Mouse (Mus musculus) right cerebral cortex, postnatal 14 days (tissue): ENCODE data around the gene Anapc4.
A peak's percentile ranks its signal among the peaks of the same experiment; 100 is the strongest.

ENCODE experiments used
- DNase-seq: peaks from one replicate; pipeline ENCODE4 v3.0.0; 2022

Gene Anapc4

DNA sequence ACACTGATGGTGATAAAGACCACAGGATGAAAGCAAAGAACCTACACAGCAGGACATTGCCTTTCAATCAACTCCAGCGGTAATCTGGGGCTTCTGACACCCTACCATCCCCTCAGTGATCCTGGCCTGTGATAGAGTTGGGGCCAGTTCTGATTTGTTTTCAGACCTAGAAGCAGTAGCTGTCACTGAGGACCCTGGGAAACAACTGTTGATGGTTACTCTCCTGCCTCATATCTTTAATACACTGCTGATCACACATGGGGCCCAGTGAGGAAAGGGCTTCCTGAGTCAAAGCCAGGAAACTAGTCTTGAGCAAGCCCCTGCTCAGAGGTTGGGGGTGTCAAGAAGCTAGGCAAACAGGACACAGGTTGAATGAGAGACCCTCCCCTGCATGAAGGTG, 37.6 kb downstream of the Anapc4 start:
- no peak for DNase-seq

DNA sequence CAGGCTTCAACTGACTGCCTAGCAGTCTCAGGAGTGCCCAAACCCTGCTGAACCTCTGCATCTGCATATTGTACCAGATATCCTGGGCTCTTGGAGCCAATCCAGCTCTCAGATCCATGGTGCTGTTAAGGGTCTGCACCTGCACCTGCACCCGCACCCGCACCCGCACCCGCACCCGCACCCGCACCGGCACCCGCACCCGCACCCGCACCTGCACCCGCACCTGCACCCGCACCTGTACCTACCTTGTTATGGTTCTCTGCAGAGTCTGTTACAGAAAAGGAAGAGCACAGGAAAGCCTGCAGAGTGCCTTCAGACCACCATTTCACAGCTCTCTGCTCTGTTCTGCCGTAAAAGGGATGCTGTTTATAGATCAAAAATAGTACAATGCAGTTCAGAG, 38.2 kb downstream of the Anapc4 start:
- DNase-seq, result no peak

DNA sequence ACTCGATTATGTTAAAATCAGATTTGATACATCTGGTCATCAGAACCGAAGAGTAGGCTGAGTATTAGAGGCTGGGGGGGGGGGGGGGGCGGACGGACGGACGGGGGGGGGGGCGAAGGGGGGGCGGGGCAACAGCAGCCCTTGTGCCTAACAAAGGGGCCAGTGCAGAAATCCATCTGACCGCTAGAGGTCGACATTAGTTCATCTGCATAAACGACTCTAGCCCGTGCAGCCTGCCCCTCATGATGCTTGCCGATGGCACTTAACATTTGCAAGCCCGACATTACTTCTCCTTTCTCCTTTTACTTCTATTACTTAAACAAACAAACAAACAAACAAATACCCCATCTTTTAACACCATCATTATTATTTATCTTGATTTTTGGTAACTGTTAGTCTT, 45.0 kb downstream of the Anapc4 start:
- DNase-seq, result peak; percentile 52

DNA sequence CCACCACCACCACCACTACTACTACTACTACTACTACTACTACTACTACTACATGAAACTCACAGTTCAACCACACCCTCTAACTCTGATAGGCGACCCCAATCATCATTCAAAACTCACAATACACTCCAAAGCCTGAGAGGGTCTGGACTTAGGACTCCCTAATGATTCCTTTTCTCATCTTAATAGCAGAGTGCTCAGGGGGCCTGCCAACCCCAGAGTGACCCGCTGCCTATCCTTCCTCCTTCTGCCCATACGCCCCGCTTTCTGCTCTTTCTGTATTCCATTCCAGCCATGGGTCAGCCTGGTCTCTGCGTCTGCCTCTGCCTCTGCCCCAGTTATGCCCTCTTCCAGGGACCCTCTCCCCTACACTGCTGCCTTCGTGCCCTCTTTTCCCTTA, 46.1 kb downstream of the Anapc4 start:
- DNase-seq, result no peak

DNA sequence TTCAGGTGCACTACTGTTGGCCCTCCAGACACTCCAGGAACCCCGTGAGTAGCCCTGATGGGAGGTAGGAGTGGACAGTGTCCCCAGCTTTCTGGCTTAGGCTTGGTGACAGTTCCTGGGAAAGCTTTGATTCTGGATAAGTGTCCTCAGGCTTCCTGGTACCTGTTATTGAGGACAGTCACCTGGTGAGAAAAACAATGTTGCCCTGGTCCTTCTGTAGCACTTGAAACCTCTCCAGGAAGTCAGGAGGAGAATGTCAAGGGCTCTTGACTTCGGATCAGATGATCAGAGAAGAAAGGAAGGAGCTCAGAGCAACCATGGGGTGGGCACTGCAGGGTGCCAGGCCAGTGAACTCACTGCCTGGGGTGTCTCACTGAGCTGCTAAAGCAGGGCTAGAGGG, 48.6 kb downstream of the Anapc4 start:
- no peak for DNase-seq

DNA sequence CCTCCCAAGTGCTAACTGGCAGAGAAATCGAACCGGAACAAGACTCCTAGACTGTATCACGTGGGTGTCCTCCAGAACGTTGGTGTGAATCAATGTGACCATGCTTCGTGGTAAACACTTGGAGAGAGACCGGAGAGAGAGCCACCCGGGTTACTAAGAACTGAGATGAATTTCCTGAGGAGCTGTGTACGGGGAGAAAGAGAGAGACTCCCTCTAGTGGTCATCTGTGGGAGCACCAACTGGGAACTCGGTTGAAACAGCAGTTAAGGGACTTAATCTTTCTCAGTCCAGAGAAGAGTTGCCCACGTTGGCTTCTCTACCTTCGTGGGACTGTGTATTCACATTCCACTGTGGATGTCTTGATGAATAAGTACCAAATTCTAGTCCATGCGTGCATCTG, 53.3 kb downstream of the Anapc4 start:
- peak; percentile 70 for DNase-seq

DNA sequence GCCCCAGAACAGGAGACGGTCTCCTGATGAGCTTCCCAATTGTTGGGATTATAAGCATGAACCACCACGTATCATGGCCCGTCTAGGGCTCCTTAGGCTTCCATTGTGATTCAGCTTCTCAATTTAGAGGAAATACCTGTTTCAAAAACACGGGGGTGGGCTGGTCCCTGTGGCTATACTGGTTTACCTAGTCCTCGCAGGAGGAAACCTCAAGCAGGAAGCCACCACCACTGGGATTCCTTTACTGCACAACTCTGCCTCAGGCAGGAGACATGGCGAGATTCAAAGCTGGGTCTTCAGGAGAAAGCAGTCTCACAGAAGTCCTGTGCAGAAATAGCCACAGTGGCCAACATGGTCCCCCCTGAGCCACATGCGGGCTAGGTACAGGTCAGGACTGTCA, 56.1 kb downstream of the Anapc4 start:
- no peak for DNase-seq

DNA sequence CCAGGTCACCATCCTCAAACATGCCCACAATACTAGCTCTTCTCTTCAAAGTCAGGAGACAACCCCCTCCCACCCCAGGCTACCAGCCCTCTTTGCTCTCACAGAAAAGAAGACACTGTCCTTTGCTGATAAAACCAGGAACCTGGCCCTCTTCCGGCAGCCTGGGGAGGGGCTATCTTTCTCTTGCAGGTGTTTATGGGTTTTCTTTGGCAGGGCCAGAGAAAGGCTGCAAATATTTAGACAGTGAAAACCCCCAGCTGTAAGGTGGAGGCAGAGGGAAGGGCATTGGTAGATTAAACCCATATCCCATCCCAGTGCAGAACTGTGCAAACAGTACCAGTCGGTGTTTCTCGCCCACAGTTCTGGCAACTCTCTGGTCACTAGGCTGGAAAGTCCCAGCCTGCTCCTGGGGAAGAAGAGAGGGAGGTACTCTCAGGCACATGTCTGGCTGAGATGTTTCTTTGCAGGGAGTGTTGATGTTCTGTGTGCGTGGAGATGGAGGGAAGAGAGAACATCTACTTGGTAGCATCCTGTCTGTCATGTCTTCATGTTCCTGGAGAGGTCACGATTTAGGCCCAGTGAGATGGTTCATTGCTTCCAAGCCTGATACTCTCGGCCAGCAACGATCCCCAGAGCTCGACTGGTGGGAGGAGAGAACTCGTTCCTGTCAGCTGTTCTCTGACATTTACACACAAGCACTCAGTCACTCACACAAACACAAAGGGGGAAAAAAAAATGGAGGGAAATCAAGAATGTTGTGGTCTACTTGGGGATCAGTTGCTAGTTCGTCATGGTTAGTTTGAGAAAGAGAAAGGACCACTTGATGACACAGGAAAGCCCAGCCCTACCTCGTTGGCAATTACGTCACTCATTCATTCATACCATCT, 58.4 kb downstream of the Anapc4 start:
- no peak for DNase-seq

DNA sequence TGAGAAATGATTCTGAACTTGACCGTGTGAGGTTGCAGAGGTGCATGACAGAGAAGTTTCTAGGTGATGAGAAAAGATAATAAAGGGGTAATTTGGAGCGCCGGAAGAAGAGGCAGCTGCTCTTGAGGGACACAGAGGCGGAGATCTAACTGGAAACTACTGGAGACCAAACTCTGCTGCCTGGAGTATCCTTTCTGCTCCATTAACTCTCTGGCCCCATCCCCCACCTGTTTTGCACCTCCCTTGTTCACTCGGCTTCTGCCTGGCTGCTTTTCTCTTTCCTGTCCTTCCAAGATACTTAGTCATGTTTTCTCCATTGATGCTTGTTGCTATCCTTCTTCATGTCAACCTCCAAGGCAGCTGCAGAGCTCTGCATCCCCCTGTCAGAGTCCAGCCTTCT, 60.1 kb downstream of the Anapc4 start:
- DNase-seq, result no peak

DNA sequence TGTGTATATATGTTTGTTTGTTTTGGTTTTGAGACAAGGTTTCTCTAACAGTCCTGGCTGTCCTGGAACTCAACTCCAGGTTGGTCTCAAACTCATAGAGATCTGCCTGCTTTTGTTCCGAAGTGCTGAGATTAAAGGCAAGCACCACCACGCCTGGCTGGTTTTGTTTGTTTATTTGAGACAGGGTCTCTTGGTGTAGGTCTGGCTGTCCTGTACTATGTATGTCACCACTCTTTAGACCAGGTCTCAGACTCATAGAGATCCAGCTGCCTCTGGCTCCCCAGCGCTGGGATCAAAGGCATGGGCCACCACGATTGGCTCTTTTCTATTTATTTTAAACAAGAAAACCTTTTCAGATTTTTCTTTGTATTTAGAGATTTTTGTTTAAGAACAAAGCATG, 70.4 kb downstream of the Anapc4 start:
- DNase-seq, result no peak

DNA sequence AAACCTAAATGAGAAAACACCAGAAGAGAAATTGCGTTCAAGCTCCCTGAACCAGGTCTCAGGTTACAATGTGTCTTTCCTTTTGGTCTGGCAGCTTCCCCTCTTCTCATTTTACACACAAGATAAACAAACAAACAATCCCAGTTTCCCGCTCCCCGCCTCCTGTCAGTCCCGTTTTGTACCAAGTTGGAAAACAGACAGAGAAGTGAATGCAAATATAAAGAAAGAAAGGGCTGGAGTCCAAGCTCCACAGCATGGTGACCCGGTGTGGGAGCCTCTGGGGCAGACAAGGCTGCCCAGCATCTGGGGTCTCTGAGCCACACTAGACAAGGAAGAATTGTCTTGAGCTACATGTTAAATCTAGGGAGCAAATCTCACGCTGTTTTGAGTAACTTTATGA, 70.9 kb downstream of the Anapc4 start:
- DNase-seq, result no peak

DNA sequence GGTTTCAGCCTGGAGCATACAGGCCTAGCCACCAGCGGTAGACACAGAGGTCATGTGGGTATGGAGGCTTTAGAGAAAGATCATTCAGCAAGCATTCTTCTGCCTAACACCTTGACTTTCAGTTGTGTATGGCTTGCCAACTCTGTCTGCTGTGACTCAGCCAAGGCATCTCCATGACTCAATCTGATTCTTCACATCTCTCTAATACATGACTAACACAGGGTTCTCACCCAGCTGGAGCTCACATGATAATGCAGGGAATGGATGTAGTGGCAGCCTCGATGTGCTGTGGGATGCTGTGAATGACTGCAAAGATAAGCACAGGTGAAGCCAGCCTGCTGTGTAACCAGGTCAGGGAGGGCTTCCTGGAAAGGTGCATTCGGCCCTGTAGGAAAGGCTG, 74.4 kb downstream of the Anapc4 start:
- no peak for DNase-seq

DNA sequence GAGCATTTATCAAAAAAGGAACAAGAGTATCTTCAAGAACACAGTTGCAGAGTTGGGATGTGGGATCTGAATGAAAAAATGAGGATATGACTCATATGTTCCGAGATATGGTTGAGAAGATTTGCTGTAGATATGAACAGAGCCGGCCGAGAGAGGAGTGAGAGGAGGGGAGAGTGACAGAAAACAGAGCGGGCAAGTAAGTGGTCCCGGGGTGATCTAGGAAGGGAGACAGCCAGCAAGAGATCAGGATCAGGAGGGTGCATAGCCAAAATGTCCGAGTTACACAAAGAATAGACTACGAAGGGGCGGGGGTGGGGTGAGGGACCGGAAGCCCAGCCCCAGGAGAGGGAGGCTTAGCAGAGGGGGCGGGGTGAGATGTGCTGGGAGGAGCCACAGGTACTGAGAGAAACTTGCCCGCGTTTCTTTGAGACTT, 76.4 kb downstream of the Anapc4 start:
- no peak for DNase-seq

DNA sequence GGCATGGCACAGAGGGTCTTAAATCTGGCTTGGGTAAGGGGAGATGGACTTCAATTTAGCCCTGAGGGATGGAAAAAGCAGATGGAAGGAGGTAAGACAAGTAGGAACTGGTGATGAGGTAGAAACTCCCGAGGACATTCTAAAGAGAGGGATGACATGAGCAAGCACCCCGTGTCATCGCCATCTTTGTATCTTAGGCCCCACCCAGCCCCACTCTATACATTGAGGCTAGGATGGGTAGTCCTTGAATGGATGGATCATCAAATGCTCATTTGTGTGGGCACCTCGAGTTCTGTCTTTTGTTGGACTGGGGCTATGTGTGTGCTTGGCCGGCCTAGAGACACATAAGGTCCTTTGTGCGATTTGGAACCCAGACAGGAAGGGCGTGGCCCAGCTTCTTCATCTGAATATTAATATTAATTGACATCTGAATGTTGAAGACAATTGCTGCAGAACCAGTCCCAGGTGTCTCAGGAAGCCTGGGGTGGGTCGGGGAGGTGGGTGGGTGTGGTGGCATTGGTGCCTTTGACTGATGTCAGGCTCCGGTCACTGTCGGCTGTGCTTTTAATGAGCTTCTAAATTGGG, 77.6 kb downstream of the Anapc4 start:
- DNase-seq, result no peak

DNA sequence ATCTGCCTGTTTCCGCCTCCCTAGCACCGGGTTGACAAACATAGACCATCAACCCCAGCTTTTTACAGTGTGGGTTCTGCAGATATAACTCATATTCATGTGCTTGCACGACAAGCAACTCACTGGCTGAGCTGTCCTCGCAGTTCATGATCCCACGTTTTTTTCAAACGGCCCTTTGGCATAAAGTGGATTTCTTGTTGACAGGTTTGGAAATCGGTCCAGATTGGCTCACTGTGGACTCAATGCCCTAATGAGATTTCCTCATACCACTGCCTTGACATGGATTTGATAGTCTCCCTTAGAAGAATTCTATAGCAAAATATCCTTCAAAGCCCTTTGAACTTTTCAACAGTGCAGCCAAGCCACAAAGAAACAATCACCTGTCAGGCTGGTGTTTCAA, 79.9 kb downstream of the Anapc4 start:
- no peak for DNase-seq

DNA sequence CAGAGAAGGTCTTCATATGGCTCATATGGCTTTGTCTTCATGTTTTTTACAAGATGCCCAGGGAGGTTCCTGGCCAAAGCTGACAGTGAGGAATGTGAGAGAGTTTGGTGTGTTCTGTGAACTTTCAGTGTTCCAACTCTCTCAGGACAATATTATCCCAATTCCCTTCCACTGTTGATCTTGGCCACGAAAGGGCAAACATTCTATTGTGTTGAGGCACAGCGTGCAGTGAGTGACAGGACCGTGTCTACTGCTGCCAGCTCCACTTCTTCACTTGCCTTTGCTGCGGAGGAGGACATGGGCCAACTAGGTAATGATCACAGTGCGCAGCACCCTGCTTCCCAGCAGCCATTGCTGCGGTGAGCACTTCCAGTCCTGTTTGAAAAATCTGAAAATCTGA, 82.4 kb downstream of the Anapc4 start:
- no peak for DNase-seq
